Mouse (Mus musculus) G1E-ER4 (cell line): ENCODE measurements around the gene Gm42688. TPM values are rescaled to one million over a fixed set of nuclear protein-coding genes. Genes with fewer than 3 reads are reported as not detected.

ENCODE experiments used
- GATA1 ChIP-seq: IDR thresholded peaks from one replicate; pipeline ENCODE4 v1.8.0; 2012; ENCODE audit warnings: low read length, inconsistent platforms
- polyA plus RNA-seq: library from polyadenylated mRNA; stranded (reverse); fragments of >175 nt; gene quantifications from 2 replicates; pipeline ENCODE4 v1.2.3, GENCODE M21; 2012

Gene Gm42688
- polyA plus RNA-seq, 1 experiment: 7.2 TPM

GRCm38 (mm10) chr6:83077630-83078323 lies 23.6 kb upstream of the Gm42688 start, which contains the start of gene Pcgf1:
TSS of gene Pcgf1 (plus strand) at chr6:83077869.
- TF ChIP-seq GATA1: no peak

GRCm38 (mm10) chr6:83078324-83078858 lies 23.0 kb upstream of the Gm42688 start:
- no peak for TF ChIP-seq GATA1

- no peak for TF ChIP-seq GATA1
These were observed 21.2 kb upstream of the Gm42688 start for GRCm38 (mm10) chr6:83080210-83080609.

- no peak for TF ChIP-seq GATA1
These were observed 17.9 kb upstream of the Gm42688 start for GRCm38 (mm10) chr6:83083497-83083896.

- no peak for TF ChIP-seq GATA1
These were observed 16.9 kb upstream of the Gm42688 start for GRCm38 (mm10) chr6:83084477-83084876.

- TF ChIP-seq GATA1: no peak
These were observed 15.0 kb upstream of the Gm42688 start, which contains the start of gene Lbx2 for GRCm38 (mm10) chr6:83086121-83087035. TSS of gene Lbx2 (plus strand) at chr6:83086367.

GRCm38 (mm10) chr6:83087205-83087925 lies 14.1 kb upstream of the Gm42688 start:
- no peak for TF ChIP-seq GATA1

GRCm38 (mm10) chr6:83087926-83088260 lies 13.5 kb upstream of the Gm42688 start:
- no peak for TF ChIP-seq GATA1

- no peak for TF ChIP-seq GATA1
These were observed 8.8 kb upstream of the Gm42688 start for GRCm38 (mm10) chr6:83092416-83093127.

- no peak for TF ChIP-seq GATA1
These were observed 5.4 kb upstream of the Gm42688 start for GRCm38 (mm10) chr6:83095968-83096367.

GRCm38 (mm10) chr6:83098411-83098810 lies 3.0 kb upstream of the Gm42688 start:
- no peak for TF ChIP-seq GATA1

- no peak for TF ChIP-seq GATA1
These were observed 505 bp downstream of the Gm42688 start for GRCm38 (mm10) chr6:83101688-83102556.

GRCm38 (mm10) chr6:83103130-83103650 lies 1.8 kb downstream of the Gm42688 start:
- TF ChIP-seq GATA1: no peak

- TF ChIP-seq GATA1: no peak
These were observed 2.7 kb downstream of the Gm42688 start for GRCm38 (mm10) chr6:83104158-83104557.
